Mouse (Mus musculus) spleen, adult 2 months (tissue): ENCODE measurements around the gene Sap18b.

Experiments used
- CTCF ChIP-seq: fragments of 200-500 bp; IDR thresholded peaks from 2 replicates; pipeline ENCODE4 v1.5.1; 2011; ENCODE audit warnings: mild to moderate bottlenecking, inconsistent platforms; ENCODE audit not compliant: insufficient read depth, insufficient read length, insufficient replicate concordance; ENCODE audit errors: extremely low read depth
- POLR2A ChIP-seq: fragments of 200-500 bp; IDR thresholded peaks from 2 replicates; pipeline ENCODE4 v1.6.1; 2011; ENCODE audit warnings: low read depth, low read length, inconsistent platforms

GRCm38 (mm10) chr8:95854174-95854573 is 29.0 kb downstream of the Sap18b start:
- TF ChIP-seq CTCF: no peak
- TF ChIP-seq POLR2A: no peak
